Mouse (Mus musculus) lung, adult 2 months (tissue): ENCODE measurements at regions not wholly inside any gene's neighbourhood (a gene's known extent, or its start where the extent isn't known, plus 50 kb on each side); places are given as distances from the start of the nearest gene placed in this dataset.

Source experiments
- CTCF ChIP-seq: fragments of 200-500 bp; IDR thresholded peaks from 2 replicates; pipeline ENCODE4 v1.5.1; 2011; ENCODE audit warnings: mild to moderate bottlenecking, low read length, control low read depth; ENCODE audit not compliant: insufficient read depth
- POLR2A ChIP-seq: fragments of 200-500 bp; IDR thresholded peaks from 2 replicates; pipeline ENCODE4 v1.6.1; 2011; ENCODE audit warnings: low read depth, mild to moderate bottlenecking, control low read depth, low read length, borderline replicate concordance; ENCODE audit errors: extremely low read depth

DNA sequence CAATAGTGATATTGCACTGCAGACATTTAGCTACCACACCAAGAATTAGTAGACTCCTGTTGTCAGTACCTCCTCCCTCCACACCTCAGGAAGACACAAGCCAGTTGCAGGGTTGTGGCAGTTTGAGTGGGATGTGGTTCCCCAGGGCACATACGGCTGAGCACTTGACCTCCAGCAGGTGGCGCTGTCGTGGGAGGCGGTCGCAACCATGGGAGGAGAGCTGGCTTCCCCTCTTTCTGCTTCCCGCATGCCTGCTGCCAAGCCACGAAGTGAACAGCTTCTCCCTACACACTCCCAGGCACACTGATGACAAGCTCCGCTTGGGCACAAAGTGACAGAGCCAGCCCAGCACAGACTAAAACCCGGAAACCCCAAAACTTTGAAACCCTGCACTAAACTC is 73.2 kb upstream of the Kctd3 start:
- TF ChIP-seq POLR2A, result no peak
- TF ChIP-seq CTCF, result peak; percentile 82
